In the genomic region with DNA sequence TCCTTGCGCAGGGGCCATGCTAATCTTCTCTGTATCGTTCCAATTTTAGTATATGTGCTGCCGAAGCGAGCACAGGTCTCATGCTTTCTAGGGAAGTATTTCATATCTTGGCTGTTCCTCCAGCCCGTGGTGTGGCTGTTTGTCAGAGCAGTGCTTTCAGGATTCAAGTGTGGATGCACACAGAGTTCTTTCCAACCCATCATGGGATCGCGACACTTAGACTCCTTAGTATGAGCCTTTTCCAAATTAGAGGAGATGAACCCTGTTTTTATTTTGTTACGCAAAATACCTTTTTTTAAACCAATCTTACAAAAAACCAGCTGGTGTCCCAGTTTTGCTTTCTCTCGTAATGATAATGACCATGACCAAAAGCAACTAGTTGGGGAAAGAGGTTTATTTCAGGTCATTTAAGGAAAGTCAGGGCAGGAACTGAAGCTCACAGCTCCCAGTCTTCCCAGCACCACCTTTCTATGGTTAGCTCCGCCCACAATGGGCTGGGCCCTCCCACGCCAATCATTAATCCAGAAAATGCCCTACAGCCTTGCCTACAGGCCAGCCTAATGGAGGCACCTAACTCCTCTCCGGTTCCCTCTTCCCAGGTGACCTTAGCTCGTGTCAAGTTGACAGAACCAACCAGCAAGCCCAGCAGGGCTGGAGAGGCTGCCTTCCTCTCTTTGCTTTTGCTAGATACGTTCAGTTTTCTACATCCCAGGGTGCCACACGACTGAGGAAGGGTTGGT, we compare ENCODE assay signal across 10 mouse cellular contexts. TPM values are rescaled to one million over a fixed set of nuclear protein-coding genes. Genes with fewer than 3 reads are reported as not detected.
DNase-seq lines count a peak whose midpoint lies in the region; ATAC-seq and TF ChIP-seq lines count a peak whose summit lies in the region.
"Had no signal": no experiment of that assay in that cellular context is flagged by ENCODE, and none has a peak within 500 bp of the region (broad histone marks: within the 10 kb centered on the region; RNA-seq: fewer than 3 reads in every experiment).

No protein-coding gene starts in this region.

- no peak overlapping the region for H3K4me3 ChIP-seq in embryonic facial prominence, embryonic 15.5 days (replicated peaks)
- H3K4me3 ChIP-seq in liver, adult 2 months (ENCODE audit: insufficient read depth, low read depth, low read length), result no peak overlapping the region; the same call in 1 of the 2 replicates
- H3K4me3 ChIP-seq in small intestine, adult 2 months (ENCODE audit: low read depth, low read length), result peak overlapping the region; percentile 43
- H3K4me3 ChIP-seq in forebrain, embryonic 13.5 days, result no peak overlapping the region

- DNase-seq in kidney, adult 9 months, result peak; percentile 81
- DNase-seq in liver, adult 2 months (ENCODE audit: extremely low read depth, low read depth, low spot score), result peak; percentile 90
- DNase-seq in left cerebral cortex, adult 9 months (ENCODE audit: low spot score in 2 of 2), result no peak
- no peak for DNase-seq in right cerebral cortex, adult 18-20 months
- DNase-seq: adrenal gland, postnatal 14 days; cerebellum, adult 2 months had no signal

- no peak overlapping the region for H3K9ac ChIP-seq in embryonic facial prominence, embryonic 15.5 days
- no peak overlapping the region for H3K9ac ChIP-seq in liver, adult 2 months (ENCODE audit: low read depth, low read length)
- no peak overlapping the region for H3K9ac ChIP-seq in forebrain, embryonic 13.5 days

- no peaks in the 10 kb centered on the region for H3K36me3 ChIP-seq in embryonic facial prominence, embryonic 15.5 days
- H3K36me3 ChIP-seq in liver, adult 2 months (ENCODE audit: control insufficient read depth, insufficient read depth, low read length), result no peaks in the 10 kb centered on the region
- H3K36me3 ChIP-seq in small intestine, adult 2 months (ENCODE audit: control insufficient read depth, insufficient read depth, low read length), result no peaks in the 10 kb centered on the region
- no peaks in the 10 kb centered on the region for H3K36me3 ChIP-seq in forebrain, embryonic 13.5 days (ENCODE audit: poor library complexity, severe bottlenecking)

- no peak overlapping the region for H3K4me2 ChIP-seq in embryonic facial prominence, embryonic 15.5 days (replicated peaks)
- no peak overlapping the region for H3K4me2 ChIP-seq in forebrain, embryonic 13.5 days

- H3K27ac ChIP-seq in embryonic facial prominence, embryonic 15.5 days (replicated peaks), result 0 out of 2 replicates have a peak overlapping the region, but pooled peaks have one; percentile 35
- H3K27ac ChIP-seq in liver, adult 2 months (replicated peaks; ENCODE audit: insufficient read depth, low read depth, low read length), result peak overlapping the region; percentile 74
- peak overlapping the region; percentile 94 for H3K27ac ChIP-seq in small intestine, adult 2 months (ENCODE audit: insufficient read depth, low read depth, low read length)
- no peak overlapping the region for H3K27ac ChIP-seq in forebrain, embryonic 13.5 days
- H3K27ac ChIP-seq: macrophage had no signal

- H3K4me1 ChIP-seq in embryonic facial prominence, embryonic 15.5 days, result peaks cover 15% of the 10 kb centered on the region
- H3K4me1 ChIP-seq in liver, adult 2 months (ENCODE audit: control insufficient read depth, insufficient read depth, low read length), result peaks cover 4% of the 10 kb centered on the region; the same call in 1 of the 2 replicates
- H3K4me1 ChIP-seq in small intestine, adult 2 months (ENCODE audit: control insufficient read depth, insufficient read depth, insufficient read length, low read length), result peaks cover 4% of the 10 kb centered on the region; the same call in 1 of the 2 replicates
- H3K4me1 ChIP-seq in forebrain, embryonic 13.5 days, result no peaks in the 10 kb centered on the region

- 74% methylated on average over 15 of the region's 15 CpGs for WGBS in embryonic facial prominence, embryonic 15.5 days
- WGBS in liver, adult 2 months, result 52% methylated on average over 15 of the region's 15 CpGs
- WGBS in small intestine, adult 2 months, result 58% methylated on average over 15 of the region's 15 CpGs
- WGBS in forebrain, embryonic 13.5 days, result 89% methylated on average over 15 of the region's 15 CpGs

- no peak for TF ChIP-seq CTCF in liver, adult 2 months (IDR thresholded peaks at IDR 0.05; ENCODE audit: low read depth, low read length)
- no peak for TF ChIP-seq CTCF in small intestine, adult 2 months (IDR thresholded peaks at IDR 0.05; ENCODE audit: extremely low read depth, insufficient read length, insufficient replicate concordance, low read depth, low read length)

- peak; percentile 31; the same call in 1 of the 2 replicates for TF ChIP-seq POLR2A in liver, adult 2 months (IDR thresholded peaks at IDR 0.05; ENCODE audit: extremely low read depth, insufficient read depth, low read length)
- TF ChIP-seq POLR2A in small intestine, adult 2 months (IDR thresholded peaks at IDR 0.05; ENCODE audit: low read depth, low read length), result no peak; the same call in 1 of the 2 replicates

- no peaks in the 10 kb centered on the region for H3K9me3 ChIP-seq in embryonic facial prominence, embryonic 15.5 days (replicated peaks)
- H3K9me3 ChIP-seq in forebrain, embryonic 13.5 days (replicated peaks), result no peaks in the 10 kb centered on the region

- ATAC-seq in embryonic facial prominence, embryonic 15.5 days (ENCODE audit: insufficient number of reproducible peaks, low FRiP score, low TSS enrichment, low read depth), result no peak
- ATAC-seq in forebrain, embryonic 13.5 days, result no peak

- no peaks in the 10 kb centered on the region for H3K27me3 ChIP-seq in embryonic facial prominence, embryonic 15.5 days
- no peaks in the 10 kb centered on the region for H3K27me3 ChIP-seq in liver, adult 2 months (ENCODE audit: control insufficient read depth, insufficient read depth, low read length)
- H3K27me3 ChIP-seq in small intestine, adult 2 months (ENCODE audit: control insufficient read depth, insufficient read depth, low read length), result no peaks in the 10 kb centered on the region
- no peaks in the 10 kb centered on the region for H3K27me3 ChIP-seq in forebrain, embryonic 13.5 days

- no peaks in the 10 kb centered on the region for H3K79me2 ChIP-seq in liver, adult 2 months (ENCODE audit: control insufficient read depth, insufficient read depth, low read length)

RNA-seq across cellular contexts. Expression of gene Cpm, which starts 33.2 kb away (rescaled TPM):
- polyA plus RNA-seq in embryonic facial prominence, embryonic 15.5 days (2015; fragmentation: Nextera tagmentation; extraction: Ambion mirVana), result 60.5 and 68.7 TPM in 2 replicates
- total RNA-seq in liver, adult 2 months (2014; rRNA removed), result 1.4 and 1.7 TPM in 2 replicates
- polyA plus RNA-seq in liver, adult 2 months (2012; rRNA removed), result 0.76 and 0.80 TPM in 2 replicates
- polyA plus RNA-seq in small intestine, adult 2 months (2012; rRNA removed), result 3.1 and 13.8 TPM in 2 replicates
- 4.3 and 4.7 TPM in 2 replicates for polyA plus RNA-seq in forebrain, embryonic 13.5 days (2015; fragmentation: Nextera tagmentation; extraction: Ambion mirVana)

RNA-seq across cellular contexts. Expression of gene Mdm2, which starts 48.1 kb away (rescaled TPM):
- polyA plus RNA-seq in embryonic facial prominence, embryonic 15.5 days (2015; fragmentation: Nextera tagmentation; extraction: Ambion mirVana), result 43.9 and 57.8 TPM in 2 replicates
- 24.6 and 27.7 TPM in 2 replicates for total RNA-seq in liver, adult 2 months (2014; rRNA removed)
- polyA plus RNA-seq in liver, adult 2 months (2012; rRNA removed), result 18.2 and 19.8 TPM in 2 replicates
- polyA plus RNA-seq in small intestine, adult 2 months (2012; rRNA removed), result 16.2 and 39.2 TPM in 2 replicates
- polyA plus RNA-seq in forebrain, embryonic 13.5 days (2015; fragmentation: Nextera tagmentation; extraction: Ambion mirVana), result 59.3 and 61.8 TPM in 2 replicates

Comparison
In these comparisons a context has a peak if more than half of its experiments do, and no peak if none do; other contexts are left out.
1. DNase-seq: peak in kidney, adult 9 months (single experiment) and liver, adult 2 months (single experiment); none in left cerebral cortex, adult 9 months (0 of 2) and right cerebral cortex, adult 18-20 months (single experiment).